Mouse (Mus musculus): ENCODE measurements around the gene Hpf1. TPM values are rescaled to one million over a fixed set of nuclear protein-coding genes. Genes with fewer than 3 reads are reported as not detected.

Hpf1 gene
- polyA plus RNA-seq (2012; rRNA removed; ENCODE audit: low replicate concordance), result 0.56 and 0.84 TPM in 2 replicates

GRCm38 (mm10) chr8:60889843-60890519, at the start of gene Hpf1:
TSS of gene Hpf1 (plus strand) at chr8:60890418.

Other genes with a start within 250 kb of the Hpf1 start
- 7.0 and 11.1 TPM in 2 replicates for gene Clcn3, start 92.9 kb downstream of the Hpf1 start, polyA plus RNA-seq (2012; rRNA removed; ENCODE audit: low replicate concordance)
- 1.8 and 4.4 TPM in 2 replicates for gene Nek1, start 102.8 kb downstream of the Hpf1 start, polyA plus RNA-seq (2012; rRNA removed; ENCODE audit: low replicate concordance)